Mouse (Mus musculus) liver, embryonic 16.5 days (tissue): ENCODE data around the gene Tgfa. TPM values are rescaled to one million over a fixed set of nuclear protein-coding genes. Genes with fewer than 3 reads are reported as not detected.

Source experiments
- ATAC-seq: fragments of 200-750 bp; cut with Nextera tagmentation; 2 replicates; pipeline ENCODE4 v1.8.0; 2017; ENCODE audit warnings: low read depth, mild to moderate bottlenecking, moderate number of reproducible peaks, moderate library complexity
- H3K27ac ChIP-seq: fragments of 300-500 bp; sonication (generic); 2 replicates; pipeline ENCODE4 v1.5.1; 2014; ENCODE audit warnings: mild to moderate bottlenecking, low read length
- H3K27me3 ChIP-seq: fragments of 300-500 bp; sonication (generic); 2 replicates; pipeline ENCODE4 v1.6.1; 2014; ENCODE audit warnings: low read depth, low read length, mixed read lengths; ENCODE audit not compliant: control insufficient read depth, insufficient read depth
- H3K36me3 ChIP-seq: fragments of 300-500 bp; sonication (generic); 2 replicates; pipeline ENCODE4 v1.6.1; 2014; ENCODE audit warnings: mild to moderate bottlenecking; ENCODE audit not compliant: control insufficient read depth, insufficient read depth
- H3K4me1 ChIP-seq: fragments of 300-500 bp; sonication (generic); 2 replicates; pipeline ENCODE4 v1.6.1; 2014; ENCODE audit warnings: low read depth, low read length, mixed read lengths; ENCODE audit not compliant: control insufficient read depth
- H3K4me2 ChIP-seq: fragments of 300-500 bp; sonication (generic); 2 replicates; pipeline ENCODE4 v1.6.1; 2014; ENCODE audit warnings: low read depth, low read length, mixed read lengths
- H3K4me3 ChIP-seq: fragments of 300-500 bp; sonication (generic); 2 replicates; pipeline ENCODE4 v1.5.1; 2014; ENCODE audit warnings: low read depth, mild to moderate bottlenecking, low read length
- H3K9ac ChIP-seq: fragments of 300-500 bp; sonication (generic); 2 replicates; pipeline ENCODE4 v1.6.1; 2014; ENCODE audit warnings: low read depth, low read length
- H3K9me3 ChIP-seq: fragments of 300-500 bp; sonication (generic); replicated peaks from 2 replicates; pipeline ENCODE4 v1.6.1; 2016; ENCODE audit warnings: low read length; ENCODE audit not compliant: control insufficient read depth
- WGBS: fragments of 180-500 bp; shearing (Covaris S2); extraction: QIAGEN DNeasy Blood & Tissue Kit; methylation state at CpG from one replicate; pipeline ENCODE4 v1.1.7; 2014; ENCODE audit not compliant: insufficient replicate concordance; 5-methylcytosine and 5-hydroxymethylcytosine counted together
- polyA plus RNA-seq: library from polyadenylated mRNA; unstranded; fragments of >200 nt; fragmentation: Nextera tagmentation; extraction: Ambion mirVana; gene quantifications from 2 replicates; pipeline ENCODE4 v1.2.1, GENCODE M21; 2015

Tgfa gene
- polyA plus RNA-seq: 2.3 and 2.4 TPM in 2 replicates

DNA sequence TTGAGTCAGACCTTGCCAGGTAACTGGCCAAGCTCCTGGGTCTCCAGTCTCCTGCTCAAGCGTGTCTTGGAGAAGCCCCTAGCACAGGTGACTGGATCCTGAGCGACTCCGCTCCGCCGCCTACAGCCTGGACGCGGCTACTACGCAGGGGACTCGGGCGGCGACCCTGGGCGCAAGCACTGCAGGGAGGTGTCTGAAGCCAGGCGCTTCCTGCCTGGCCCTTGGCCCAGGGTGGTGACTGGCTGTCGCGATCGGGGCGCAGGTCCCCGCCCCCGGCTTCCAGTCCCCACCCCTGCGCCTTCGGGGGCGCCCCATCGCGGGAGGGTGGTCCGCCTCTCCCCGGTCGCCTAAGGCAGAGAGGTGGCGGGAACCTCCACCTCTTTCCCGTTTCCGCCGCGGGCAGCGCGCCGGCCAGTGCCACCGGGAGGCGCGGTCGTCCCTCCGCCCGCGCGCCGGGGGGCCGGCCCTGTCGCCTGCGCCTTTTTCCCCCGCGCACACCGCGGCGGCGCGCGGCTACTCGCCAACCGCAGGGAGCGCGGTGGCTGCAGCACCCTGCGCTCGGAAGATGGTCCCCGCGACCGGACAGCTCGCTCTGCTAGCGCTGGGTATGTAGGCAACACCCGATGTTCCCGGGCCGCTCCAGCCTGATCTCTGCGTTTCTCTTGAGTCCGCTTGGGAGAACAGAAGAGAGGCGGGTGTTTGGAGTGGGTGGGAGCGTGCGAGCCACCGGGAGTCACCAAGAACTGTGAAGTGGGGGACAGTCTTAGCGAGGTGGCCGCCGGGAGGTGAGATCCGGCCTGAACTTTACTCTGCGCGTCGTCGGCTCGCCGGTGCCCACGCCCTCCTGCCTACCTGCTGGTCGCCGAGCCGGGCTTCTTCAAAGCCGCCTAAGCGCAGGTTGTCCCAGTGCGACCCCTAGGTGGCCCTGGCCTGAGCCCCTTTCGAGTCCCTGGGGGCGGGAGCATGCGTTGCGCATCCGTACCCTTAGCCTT lies at the start of gene Tgfa:
Gene Tgfa (plus strand): TSS at position 283 of the 992 bp plus-strand sequence.
- under 1% methylated on average over 82 of the region's 97 CpGs for WGBS
- Histone ChIP-seq H3K27me3 (peaks cover 33% of the 10 kb centered on the region), H3K4me3 (peak within 1 kb of the TSS; percentile 59), H3K36me3 (no peaks in the 10 kb centered on the region), H3K9me3 (no peaks in the 10 kb centered on the region), H3K4me1 (no peaks in the 10 kb centered on the region), H3K27ac (peak within 1 kb of the TSS; percentile 71), H3K4me2 (peak within 1 kb of the TSS; percentile 59), H3K9ac (peak within 1 kb of the TSS; percentile 38)
- ATAC-seq: peak; percentile 90

- H3K36me3 ChIP-seq: no peaks in the 10 kb centered on the region
- no peaks in the 10 kb centered on the region for H3K4me1 ChIP-seq
- WGBS: 10% methylated on average over 4 of the region's 4 CpGs
- no peaks in the 10 kb centered on the region for H3K27me3 ChIP-seq
- no peaks in the 10 kb centered on the region for H3K9me3 ChIP-seq
- H3K27ac ChIP-seq: no peak overlapping the region
- no peak overlapping the region for H3K4me3 ChIP-seq
- no peak overlapping the region for H3K9ac ChIP-seq
- no peak overlapping the region for H3K4me2 ChIP-seq
- ATAC-seq: no peak
Observed at GRCm38 (mm10) chr6:86148518-86148917, 46.5 kb upstream of the Tgfa start.

DNA sequence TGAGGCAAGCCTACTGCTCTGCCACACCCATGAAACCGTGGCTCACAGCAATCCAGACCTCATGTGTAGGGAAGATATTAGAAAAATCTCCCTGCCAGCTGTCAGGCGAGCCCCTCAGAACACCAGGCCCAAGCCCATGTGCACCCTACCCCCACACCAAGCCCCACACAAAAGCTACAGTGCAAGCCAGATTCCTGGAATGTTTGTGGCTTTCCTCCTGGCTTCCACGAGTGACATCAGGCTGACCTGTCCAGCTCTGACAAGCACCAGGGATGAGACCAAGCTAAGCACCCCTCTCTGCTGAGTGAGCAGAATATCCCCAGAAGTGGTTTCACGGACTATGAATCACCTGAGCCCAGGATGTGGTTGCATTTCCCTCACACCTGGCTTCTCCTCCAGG lies 46.0 kb upstream of the Tgfa start:
- Histone ChIP-seq H3K36me3 (no peaks in the 10 kb centered on the region), H3K4me3 (no peak overlapping the region), H3K27me3 (no peaks in the 10 kb centered on the region), H3K27ac (no peak overlapping the region), H3K4me1 (no peaks in the 10 kb centered on the region), H3K9me3 (no peaks in the 10 kb centered on the region), H3K4me2 (no peak overlapping the region), H3K9ac (no peak overlapping the region)
- WGBS: 24% methylated on average over 4 of the region's 4 CpGs
- ATAC-seq: no peak

DNA sequence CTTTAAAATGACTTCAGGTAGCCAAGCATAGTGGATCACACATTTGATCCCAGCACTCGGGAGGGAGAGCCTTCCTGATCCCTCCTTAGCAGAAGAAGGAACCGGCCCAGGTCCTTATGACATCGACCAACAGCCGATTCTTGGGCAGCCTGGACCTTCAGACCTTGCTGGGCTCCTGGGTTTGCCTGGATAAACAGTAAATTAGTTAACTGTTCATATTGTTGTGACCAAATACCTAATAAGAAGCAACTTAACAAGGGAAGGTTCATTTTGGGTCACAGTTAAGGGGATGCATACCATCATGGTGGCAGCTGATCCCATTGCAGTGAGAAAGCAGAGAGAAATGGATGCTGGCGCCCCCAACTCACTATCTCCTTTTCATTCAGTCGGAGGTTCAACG lies 42.3 kb upstream of the Tgfa start:
- Histone ChIP-seq H3K4me3 (no peak overlapping the region), H3K4me1 (no peaks in the 10 kb centered on the region), H3K36me3 (no peaks in the 10 kb centered on the region), H3K27ac (no peak overlapping the region), H3K4me2 (no peak overlapping the region), H3K27me3 (no peaks in the 10 kb centered on the region), H3K9ac (no peak overlapping the region), H3K9me3 (no peaks in the 10 kb centered on the region)
- WGBS: 65% methylated on average over 7 of the region's 7 CpGs
- ATAC-seq: no peak

DNA sequence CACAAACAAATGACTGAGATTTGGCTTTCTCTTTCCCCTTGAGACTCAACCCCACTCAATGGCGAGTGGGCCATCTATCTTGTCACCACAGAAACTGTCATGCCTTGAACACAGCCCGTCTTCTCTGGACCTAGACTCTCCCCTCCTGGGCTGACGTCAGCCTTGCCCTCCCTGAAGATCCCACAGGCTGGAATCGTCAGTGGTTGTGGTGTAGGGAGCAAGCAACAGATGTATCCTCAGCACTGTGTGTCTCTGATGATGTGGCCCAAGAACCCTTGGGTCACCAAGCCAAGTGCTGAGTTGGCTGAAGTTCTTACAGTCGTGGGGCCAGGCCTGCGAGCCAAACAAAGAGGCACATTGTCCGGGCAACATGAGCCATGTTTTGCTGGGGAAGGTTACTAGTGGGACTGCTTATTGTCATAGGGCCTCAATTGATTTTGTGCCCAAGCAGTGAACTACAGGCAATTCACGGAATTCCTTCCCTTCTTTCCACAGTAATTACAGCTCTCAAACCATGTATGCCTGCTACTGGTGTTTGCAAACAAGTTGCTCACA lies 41.5 kb upstream of the Tgfa start:
- 62% methylated on average over 8 of the region's 8 CpGs for WGBS
- H3K4me2 ChIP-seq: no peak overlapping the region
- no peaks in the 10 kb centered on the region for H3K9me3 ChIP-seq
- no peak overlapping the region for H3K4me3 ChIP-seq
- no peak for ATAC-seq
- H3K9ac ChIP-seq: no peak overlapping the region
- H3K27ac ChIP-seq: no peak overlapping the region
- no peaks in the 10 kb centered on the region for H3K27me3 ChIP-seq
- H3K4me1 ChIP-seq: no peaks in the 10 kb centered on the region
- no peaks in the 10 kb centered on the region for H3K36me3 ChIP-seq

GRCm38 (mm10) chr6:86154006-86154405 lies 41.0 kb upstream of the Tgfa start:
- no peak for ATAC-seq
- Histone ChIP-seq H3K4me3 (no peak overlapping the region), H3K9ac (no peak overlapping the region), H3K9me3 (no peaks in the 10 kb centered on the region), H3K4me2 (no peak overlapping the region), H3K27me3 (no peaks in the 10 kb centered on the region), H3K36me3 (no peaks in the 10 kb centered on the region), H3K4me1 (no peaks in the 10 kb centered on the region), H3K27ac (no peak overlapping the region)
- WGBS: 62% methylated on average over 5 of the region's 5 CpGs

DNA sequence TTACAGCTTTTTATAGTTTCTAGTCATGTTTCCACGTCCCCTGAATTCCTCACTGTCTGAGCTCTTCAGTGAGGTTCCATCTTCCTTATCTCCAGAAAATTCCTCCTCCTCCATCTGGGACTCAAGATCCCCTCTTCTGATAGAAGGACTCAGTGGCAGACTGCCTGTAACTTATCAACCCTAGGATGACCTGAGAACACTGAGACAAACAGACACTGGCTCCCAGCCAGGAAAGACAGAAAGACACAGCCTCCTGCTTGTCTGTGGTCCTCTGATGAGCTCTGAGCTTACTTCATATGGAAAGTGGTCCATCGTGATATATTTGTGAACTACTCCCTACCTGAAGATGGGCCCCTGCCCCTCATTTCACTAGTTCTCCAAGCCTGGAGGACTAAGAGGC lies 40.5 kb upstream of the Tgfa start:
- Histone ChIP-seq H3K36me3 (no peaks in the 10 kb centered on the region), H3K9ac (no peak overlapping the region), H3K4me1 (no peaks in the 10 kb centered on the region), H3K9me3 (no peaks in the 10 kb centered on the region), H3K27me3 (no peaks in the 10 kb centered on the region), H3K4me3 (no peak overlapping the region), H3K4me2 (no peak overlapping the region), H3K27ac (no peak overlapping the region)
- ATAC-seq: no peak
- 33% methylated on average over 2 of the region's 2 CpGs for WGBS

DNA sequence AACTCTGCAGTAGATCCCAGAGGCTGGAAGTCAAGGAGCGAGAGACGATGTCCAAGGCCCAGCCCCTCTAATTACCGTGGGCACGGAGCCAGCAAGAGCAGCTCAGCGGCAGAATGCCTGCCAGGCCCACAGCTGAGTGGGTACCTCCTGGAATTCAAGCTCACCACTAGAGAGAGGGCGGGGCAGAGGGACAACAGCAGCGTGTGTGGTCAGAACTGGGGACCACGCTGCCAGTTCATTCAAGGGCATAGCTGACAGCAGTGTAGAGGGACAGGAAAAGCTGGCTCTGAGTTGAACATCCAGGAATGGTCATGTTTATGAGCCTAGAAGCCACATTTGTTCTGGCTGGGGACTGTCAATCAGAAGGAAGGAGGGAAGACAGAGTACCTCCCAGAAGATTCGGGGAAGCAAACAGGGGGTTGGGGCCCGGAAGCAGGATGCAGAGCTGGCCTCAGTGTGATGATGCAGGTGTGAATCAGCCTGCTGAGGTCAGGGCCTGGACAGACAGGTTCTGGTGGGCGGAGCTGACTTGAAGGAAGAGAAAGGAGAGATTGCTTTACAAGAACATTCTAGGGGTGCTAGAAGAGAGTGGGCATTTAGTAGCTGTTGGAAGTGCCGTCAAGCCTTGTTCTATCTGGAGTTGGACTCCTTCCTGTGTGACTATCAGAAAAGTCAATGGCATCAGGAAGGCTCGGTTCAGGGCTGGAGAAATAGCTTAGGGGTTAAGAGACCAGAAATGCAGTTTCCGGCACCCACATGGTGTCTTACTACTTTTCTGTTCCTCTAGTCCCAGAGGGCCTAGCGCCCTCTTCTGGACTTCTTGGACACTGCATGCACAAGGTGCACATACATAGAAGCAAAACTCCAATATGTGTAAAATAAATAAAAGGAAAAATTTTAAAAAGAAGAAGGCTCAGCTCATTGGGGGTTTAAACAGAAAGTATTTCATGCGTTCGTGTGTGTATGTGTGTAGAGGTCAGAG lies 37.5 kb upstream of the Tgfa start:
- Histone ChIP-seq H3K9me3 (no peaks in the 10 kb centered on the region), H3K9ac (no peak overlapping the region), H3K4me3 (no peak overlapping the region), H3K4me2 (no peak overlapping the region), H3K27me3 (no peaks in the 10 kb centered on the region), H3K27ac (no peak overlapping the region), H3K36me3 (no peaks in the 10 kb centered on the region), H3K4me1 (no peaks in the 10 kb centered on the region)
- ATAC-seq: no peak
- 67% methylated on average over 17 of the region's 17 CpGs for WGBS
